ENCODE assay signal across 9 mouse cellular contexts in the genomic region with DNA sequence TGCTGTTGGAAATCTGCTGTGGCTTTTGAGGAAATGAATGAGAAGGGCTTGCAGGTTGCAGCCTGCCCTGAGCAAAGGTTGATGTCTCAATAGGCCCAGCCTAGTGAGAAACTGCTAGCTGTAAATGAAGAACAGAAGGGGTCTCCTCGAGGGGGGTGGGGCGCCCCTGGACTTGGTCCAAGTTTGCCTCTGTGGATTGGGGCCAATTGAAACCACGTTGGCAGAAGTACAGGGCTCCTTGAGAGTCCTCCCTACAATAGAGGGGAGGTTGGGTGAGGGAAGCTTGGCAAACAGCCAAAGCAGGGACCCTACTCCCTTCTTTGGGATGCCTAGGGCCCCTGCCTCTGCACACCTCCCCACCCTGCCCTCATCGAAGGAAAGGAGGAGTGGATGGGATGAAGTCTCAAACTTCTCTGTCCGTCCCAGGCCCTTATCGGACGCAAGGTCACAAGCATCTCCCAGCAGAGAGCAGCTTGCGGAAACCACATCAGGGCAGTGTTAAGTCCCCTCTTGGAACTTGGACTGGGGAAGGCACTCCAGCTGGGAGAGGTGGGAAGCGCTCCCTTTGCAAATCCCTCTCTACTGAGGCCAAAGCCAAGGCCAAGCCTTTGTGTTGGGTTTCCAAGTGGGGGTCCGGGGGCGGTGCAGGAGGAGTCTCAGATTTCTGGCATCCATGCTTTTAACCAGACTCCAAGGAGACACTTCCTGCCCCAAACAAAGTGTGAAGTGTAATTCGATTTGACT.
A peak's percentile ranks its signal among the peaks of the same experiment; 100 is the strongest.
DNase-seq lines count a peak whose midpoint lies in the region; ATAC-seq lines count a peak whose summit lies in the region.
"Had no signal": no experiment of that assay in that cellular context is flagged by ENCODE, and none has a peak within 500 bp of the region (broad histone marks: within the 10 kb centered on the region; RNA-seq: fewer than 3 reads in every experiment).

No protein-coding gene starts in this region.

- H3K27ac ChIP-seq in kidney, embryonic 15.5 days: peak overlapping the region; percentile 83
- peak overlapping the region; percentile 77 for H3K27ac ChIP-seq in hindbrain, embryonic 10.5 days
- peak overlapping the region; percentile 86 for H3K27ac ChIP-seq in lung, embryonic 15.5 days
- peak overlapping the region; percentile 77 for H3K27ac ChIP-seq in stomach, embryonic 14.5 days (ENCODE audit: low read length)
- H3K27ac ChIP-seq: macrophage had no signal

- H3K9me3 ChIP-seq in kidney, embryonic 15.5 days (replicated peaks): no peaks in the 10 kb centered on the region
- no peaks in the 10 kb centered on the region for H3K9me3 ChIP-seq in hindbrain, embryonic 10.5 days
- H3K9me3 ChIP-seq in lung, embryonic 15.5 days: no peaks in the 10 kb centered on the region
- H3K9me3 ChIP-seq in stomach, embryonic 14.5 days (ENCODE audit: control insufficient read depth, low read depth, low read length): no peaks in the 10 kb centered on the region

- peak overlapping the region; percentile 26 for H3K4me2 ChIP-seq in kidney, embryonic 15.5 days
- peak overlapping the region; percentile 35 for H3K4me2 ChIP-seq in lung, embryonic 15.5 days
- H3K4me2 ChIP-seq in stomach, embryonic 14.5 days (replicated peaks; ENCODE audit: low read depth, low read length): peak overlapping the region; percentile 25

- H3K4me3 ChIP-seq in kidney, embryonic 15.5 days (replicated peaks): no peak overlapping the region
- H3K4me3 ChIP-seq in hindbrain, embryonic 10.5 days: no peak overlapping the region
- H3K4me3 ChIP-seq in lung, embryonic 15.5 days: no peak overlapping the region
- no peak overlapping the region for H3K4me3 ChIP-seq in stomach, embryonic 14.5 days (ENCODE audit: low read depth, low read length)

- intact Hi-C loops in left cerebral cortex, postnatal 25 days (cut with DNase I): no loop called here

- ATAC-seq in kidney, embryonic 15.5 days (replicated peaks; ENCODE audit: low FRiP score): peak; percentile 53
- peak; percentile 78 for ATAC-seq in lung, embryonic 15.5 days (ENCODE audit: borderline replicate concordance, extremely low read depth, low FRiP score, low TSS enrichment)
- peak; percentile 54; the same call in 1 of the 2 replicates for ATAC-seq in stomach, embryonic 14.5 days (ENCODE audit: insufficient number of reproducible peaks, insufficient read depth, low FRiP score, low read depth)

- peaks cover 92% of the 10 kb centered on the region for H3K4me1 ChIP-seq in kidney, embryonic 15.5 days
- peaks cover 98% of the 10 kb centered on the region for H3K4me1 ChIP-seq in hindbrain, embryonic 10.5 days (replicated peaks)
- peaks cover 91% of the 10 kb centered on the region for H3K4me1 ChIP-seq in lung, embryonic 15.5 days
- H3K4me1 ChIP-seq in stomach, embryonic 14.5 days (ENCODE audit: control insufficient read depth, insufficient read depth, low read length): peaks cover 73% of the 10 kb centered on the region

- 13% methylated on average over 12 of the region's 12 CpGs for WGBS in kidney, embryonic 15.5 days
- WGBS in hindbrain, embryonic 10.5 days: 44% methylated on average over 12 of the region's 12 CpGs
- 8% methylated on average over 12 of the region's 12 CpGs for WGBS in lung, embryonic 15.5 days
- WGBS in stomach, embryonic 14.5 days: 13% methylated on average over 12 of the region's 12 CpGs

- DNase-seq in kidney, adult 11 months: no peak
- peak; percentile 52 for DNase-seq in brain, embryonic 18.5 days (ENCODE audit: low read depth, low spot score)
- DNase-seq in hindbrain, embryonic 10.5 days (ENCODE audit: low spot score): no peak
- no peak for DNase-seq in left cerebral cortex, postnatal 25 days (ENCODE audit: low spot score in 2 of 2)
- DNase-seq in c-Kit-positive CD71-positive TER-119-positive erythroid progenitor cells, embryonic 14.5 days (ENCODE audit: low spot score): no peak

- no peak overlapping the region for H3K9ac ChIP-seq in kidney, embryonic 15.5 days
- no peak overlapping the region for H3K9ac ChIP-seq in lung, embryonic 15.5 days
- H3K9ac ChIP-seq in stomach, embryonic 14.5 days (replicated peaks; ENCODE audit: low read depth, low read length): no peak overlapping the region

- H3K36me3 ChIP-seq in kidney, embryonic 15.5 days: 0 out of 2 replicates have a peak, but pooled peaks cover 4% of the 10 kb centered on the region
- H3K36me3 ChIP-seq in hindbrain, embryonic 10.5 days: peaks cover 6% of the 10 kb centered on the region
- H3K36me3 ChIP-seq in lung, embryonic 15.5 days: no peaks in the 10 kb centered on the region
- no peaks in the 10 kb centered on the region; the same call in 1 of the 2 replicates for H3K36me3 ChIP-seq in stomach, embryonic 14.5 days (ENCODE audit: control insufficient read depth, insufficient read depth, low read length)

- H3K27me3 ChIP-seq in kidney, embryonic 15.5 days: no peaks in the 10 kb centered on the region
- no peaks in the 10 kb centered on the region for H3K27me3 ChIP-seq in hindbrain, embryonic 10.5 days (ENCODE audit: insufficient read depth, poor library complexity, severe bottlenecking)
- no peaks in the 10 kb centered on the region for H3K27me3 ChIP-seq in lung, embryonic 15.5 days
- no peaks in the 10 kb centered on the region for H3K27me3 ChIP-seq in stomach, embryonic 14.5 days (ENCODE audit: control insufficient read depth, insufficient read depth, low read length)
